ENCODE assay signal across 7 mouse cellular contexts in genomic region chr8:95165923-95166322, GRCm38 (mm10). TPM values are rescaled to one million over a fixed set of nuclear protein-coding genes. Genes with fewer than 3 reads are reported as not detected.
DNase-seq lines count a peak whose midpoint lies in the region; ATAC-seq and TF ChIP-seq lines count a peak whose summit lies in the region.

No protein-coding gene starts in this region.

- ATAC-seq in lung, postnatal 0 days = no peak
- ATAC-seq in intestine, postnatal 0 days = no peak

- H3K4me3 ChIP-seq in lung, postnatal 0 days (ENCODE audit: low read depth, low read length) = no peak overlapping the region
- no peak overlapping the region for H3K4me3 ChIP-seq in brown adipose tissue, adult 24 weeks (ENCODE audit: insufficient read depth, low read depth, low read length)
- no peak overlapping the region for H3K4me3 ChIP-seq in intestine, postnatal 0 days (ENCODE audit: low read depth, low read length)

- no peak overlapping the region for H3K4me2 ChIP-seq in lung, postnatal 0 days (replicated peaks; ENCODE audit: low read depth, low read length)
- no peak overlapping the region for H3K4me2 ChIP-seq in intestine, postnatal 0 days (replicated peaks; ENCODE audit: low read depth)

- no peak for TF ChIP-seq EP300 in lung, postnatal 0 days (IDR thresholded peaks at IDR 0.05)

- no peak overlapping the region for H3K9ac ChIP-seq in lung, postnatal 0 days (replicated peaks; ENCODE audit: low read depth)
- H3K9ac ChIP-seq in intestine, postnatal 0 days (ENCODE audit: low read depth, low read length) = no peak overlapping the region

- no peak overlapping the region for H3K27ac ChIP-seq in lung, postnatal 0 days (ENCODE audit: low read length)
- peak overlapping the region; percentile 17; the same call in 1 of the 2 replicates for H3K27ac ChIP-seq in brown adipose tissue, adult 24 weeks (replicated peaks; ENCODE audit: low read depth, low read length)
- no peak overlapping the region for H3K27ac ChIP-seq in intestine, postnatal 0 days (ENCODE audit: low read depth, low read length)

- WGBS in lung, postnatal 0 days = 56% methylated on average over 11 of the region's 11 CpGs
- 78% methylated on average over 11 of the region's 11 CpGs for WGBS in intestine, postnatal 0 days

- TF ChIP-seq CTCF in lung, postnatal 0 days (IDR thresholded peaks at IDR 0.05) = no peak
- TF ChIP-seq CTCF in intestine, postnatal 0 days (IDR thresholded peaks at IDR 0.05; ENCODE audit: low read depth) = no peak

- no peaks in the 10 kb centered on the region for H3K4me1 ChIP-seq in lung, postnatal 0 days (ENCODE audit: insufficient read depth, low read depth, low read length)
- peaks cover 4% of the 10 kb centered on the region; the same call in 1 of the 2 replicates for H3K4me1 ChIP-seq in brown adipose tissue, adult 24 weeks (ENCODE audit: control insufficient read depth, insufficient read depth, insufficient read length, low read length)
- H3K4me1 ChIP-seq in intestine, postnatal 0 days (replicated peaks; ENCODE audit: control insufficient read depth, insufficient read depth, low read length) = no peaks in the 10 kb centered on the region

- no peaks in the 10 kb centered on the region for H3K9me3 ChIP-seq in lung, postnatal 0 days (ENCODE audit: low read length)
- H3K9me3 ChIP-seq in intestine, postnatal 0 days (ENCODE audit: control insufficient read depth) = no peaks in the 10 kb centered on the region

- no peaks in the 10 kb centered on the region for H3K36me3 ChIP-seq in lung, postnatal 0 days (ENCODE audit: insufficient read depth, low read length)
- H3K36me3 ChIP-seq in intestine, postnatal 0 days (ENCODE audit: control insufficient read depth, insufficient read depth) = no peaks in the 10 kb centered on the region; the same call in 1 of the 2 replicates

- no peaks in the 10 kb centered on the region for H3K27me3 ChIP-seq in lung, postnatal 0 days (replicated peaks; ENCODE audit: insufficient read depth, low read length)
- H3K27me3 ChIP-seq in intestine, postnatal 0 days (replicated peaks; ENCODE audit: control insufficient read depth, insufficient read depth, low read length) = no peaks in the 10 kb centered on the region

- peak; percentile 77 to 81 for DNase-seq in lung, adult 18-20 months
- no peak for DNase-seq in lung, postnatal 0 days (ENCODE audit: low spot score)
- DNase-seq in gastrocnemius, adult 18-20 months (ENCODE audit: low spot score) = peak; percentile 92
- DNase-seq in left cerebral cortex, adult 9 months (ENCODE audit: low spot score in 2 of 2) = peak; percentile 11 to 48
- DNase-seq in retina, postnatal 1 day = no peak

RNA-seq across cellular contexts. Expression of gene Kifc3, which starts 36.7 kb away (rescaled TPM):
- polyA plus RNA-seq in lung, postnatal 0 days (2015; fragmentation: Nextera tagmentation; extraction: Ambion mirVana) = 23.7 and 32.4 TPM in 2 replicates
- polyA plus RNA-seq in brown adipose tissue, adult 24 weeks (2012; ENCODE audit: insufficient read depth, insufficient read length, missing spikeins) = 24.4 and 29.3 TPM in 2 replicates
- 10 to 100 TPM in 1 of 2 experiments, 1 to 10 TPM in 1; 8.7 to 14.5 TPM for total RNA-seq in gastrocnemius, adult 18-20 months (2021)
- 20.9 and 21.1 TPM in 2 replicates for polyA plus RNA-seq in intestine, postnatal 0 days (2015; fragmentation: Nextera tagmentation; extraction: Ambion mirVana)

Comparison
In these comparisons a context has a peak if more than half of its experiments do, and no peak if none do; other contexts are left out.
1. DNase-seq: peak in lung, adult 18-20 months (2 of 2), gastrocnemius, adult 18-20 months (single experiment) and left cerebral cortex, adult 9 months (2 of 2); none in lung, postnatal 0 days (single experiment) and retina, postnatal 1 day (single experiment).